Mouse (Mus musculus) right cerebral cortex, postnatal 36 days (tissue): ENCODE measurements around the gene Muc13.

Experiments
- DNase-seq, 2 experiments: peaks; one replicate each; pipeline ENCODE4 v3.0.0; 2022; ENCODE audit warnings: low spot score in 2 of 2, mixed read lengths in 1 of 2

Muc13 gene

DNA sequence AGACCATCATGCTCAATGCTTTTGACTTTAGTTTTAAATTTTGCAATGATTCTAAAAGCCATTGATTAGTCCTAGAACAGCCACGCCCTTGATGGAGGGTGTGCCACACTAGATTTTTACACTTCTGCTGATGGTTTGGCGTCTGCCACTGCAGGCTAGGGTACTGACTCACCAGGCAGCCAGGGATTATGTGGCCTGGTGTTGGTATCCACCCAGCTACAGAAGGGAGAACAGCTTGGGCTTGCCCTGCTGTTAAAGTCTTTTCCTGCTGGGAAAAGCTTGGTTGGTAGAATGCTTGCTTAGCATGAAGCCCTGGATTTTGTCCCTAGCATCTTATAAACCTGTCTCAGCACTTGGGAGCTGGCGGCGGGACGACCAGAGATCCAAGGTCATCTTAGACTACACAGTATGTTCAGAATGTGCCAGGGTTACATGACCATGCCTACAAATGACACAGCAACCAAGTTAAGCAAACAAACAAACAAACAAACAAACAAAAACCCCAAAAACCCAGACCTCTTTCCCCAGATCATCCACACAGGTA, 69.4 kb downstream of the Muc13 start:
- DNase-seq, result no peak
